Mouse (Mus musculus): Measurements from ENCODE around the gene Atrnl1. TPM values are rescaled to one million over a fixed set of nuclear protein-coding genes. Genes with fewer than 3 reads are reported as not detected.

The Atrnl1 gene
- polyA plus RNA-seq, 1 experiment: 0.25 TPM

DNA sequence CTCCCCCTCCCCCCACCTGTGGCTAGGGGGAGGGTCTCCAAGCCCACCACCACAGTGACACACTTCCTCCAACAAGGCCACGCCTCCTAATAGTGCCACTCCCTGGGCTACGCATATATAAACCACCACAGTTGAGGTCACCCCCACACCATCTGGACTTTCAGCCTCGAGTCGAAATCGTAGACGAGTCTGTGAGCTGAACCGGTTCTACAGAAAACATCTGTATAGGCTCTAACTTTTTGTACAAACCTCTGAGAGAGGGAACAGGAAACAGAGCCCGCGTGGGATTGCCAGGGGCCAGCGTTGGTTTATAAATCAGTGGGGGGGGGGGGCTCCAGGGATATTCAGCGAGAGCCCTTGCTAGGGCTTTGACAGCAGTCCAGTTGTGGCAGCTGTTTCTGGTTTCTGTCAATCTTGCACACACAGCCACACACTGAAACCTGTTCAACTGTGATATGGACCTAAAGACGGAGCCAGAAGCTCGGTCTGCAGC lies 508.9 kb downstream of the Atrnl1 start:
- TF ChIP-seq GATA1 (IDR thresholded peaks at IDR 0.05; ENCODE audit: borderline replicate concordance, low read length) (no peak), FLI1 (IDR thresholded peaks at IDR 0.05; ENCODE audit: low read length) (no peak)
- Histone ChIP-seq H3K27me3 (replicated peaks) (peaks cover 2% of the 10 kb centered on the region), H3K36me3 (replicated peaks; ENCODE audit: low read length) (no peaks in the 10 kb centered on the region), H3K9me3 (peaks cover 14% of the 10 kb centered on the region), H3K4me3 (replicated peaks) (no peak overlapping the region), H3K4me1 (peaks cover 3% of the 10 kb centered on the region; the same call in 1 of the 2 replicates)

- Histone ChIP-seq H3K27me3 (replicated peaks) (peaks cover 2% of the 10 kb centered on the region), H3K4me1 (peaks cover 3% of the 10 kb centered on the region; the same call in 1 of the 2 replicates), H3K4me3 (replicated peaks) (no peak overlapping the region), H3K36me3 (replicated peaks; ENCODE audit: low read length) (no peaks in the 10 kb centered on the region), H3K9me3 (peaks cover 14% of the 10 kb centered on the region)
- TF ChIP-seq GATA1 (IDR thresholded peaks at IDR 0.05; ENCODE audit: borderline replicate concordance, low read length): no peak
- no peak for TF ChIP-seq FLI1 (IDR thresholded peaks at IDR 0.05; ENCODE audit: low read length)
Observed at GRCm38 (mm10) chr19:58120661-58121060, 509.8 kb downstream of the Atrnl1 start.

- TF ChIP-seq FLI1 (IDR thresholded peaks at IDR 0.05; ENCODE audit: low read length): no peak
- no peak for TF ChIP-seq GATA1 (IDR thresholded peaks at IDR 0.05; ENCODE audit: borderline replicate concordance, low read length)
Observed at GRCm38 (mm10) chr19:58121628-58122027, 510.8 kb downstream of the Atrnl1 start.

DNA sequence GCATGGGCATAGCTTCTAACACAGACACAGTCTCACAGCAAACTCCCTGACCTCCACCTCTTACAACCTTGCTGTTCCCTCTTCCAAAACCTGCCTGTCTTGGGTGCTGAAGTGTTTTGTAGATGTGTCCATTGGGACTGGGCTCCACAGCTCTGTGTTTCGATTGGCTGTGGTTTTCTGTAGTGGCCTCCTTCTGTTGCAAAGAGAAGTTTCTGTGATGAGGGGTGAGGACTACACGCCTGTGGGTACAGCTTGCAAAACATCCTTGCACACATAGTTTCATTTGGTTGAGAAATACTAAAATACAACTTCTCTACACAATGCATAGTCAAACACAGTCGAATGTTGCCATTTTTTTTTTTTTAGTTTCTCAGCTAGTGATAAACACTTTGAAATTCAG lies 512.8 kb downstream of the Atrnl1 start:
- TF ChIP-seq FLI1 (IDR thresholded peaks at IDR 0.05; ENCODE audit: low read length): no peak
- no peak for TF ChIP-seq GATA1 (IDR thresholded peaks at IDR 0.05; ENCODE audit: borderline replicate concordance, low read length)
- peaks cover 2% of the 10 kb centered on the region for H3K27me3 ChIP-seq (replicated peaks)
- peaks cover 6% of the 10 kb centered on the region for H3K9me3 ChIP-seq
- no peak overlapping the region for H3K4me3 ChIP-seq (replicated peaks)
- no peaks in the 10 kb centered on the region for H3K36me3 ChIP-seq (replicated peaks; ENCODE audit: low read length)
- H3K4me1 ChIP-seq: peaks cover 3% of the 10 kb centered on the region; the same call in 1 of the 2 replicates

More at GRCm38 (mm10) chr19:58121628-58122027, 510.8 kb downstream of the Atrnl1 start:
- Histone ChIP-seq H3K27me3 (replicated peaks) (peaks cover 2% of the 10 kb centered on the region), H3K36me3 (replicated peaks; ENCODE audit: low read length) (no peaks in the 10 kb centered on the region), H3K9me3 (peaks cover 14% of the 10 kb centered on the region), H3K4me3 (replicated peaks) (no peak overlapping the region), H3K4me1 (peaks cover 3% of the 10 kb centered on the region; the same call in 1 of the 2 replicates)

GRCm38 (mm10) chr19:58124566-58124965 lies 513.7 kb downstream of the Atrnl1 start:
- Histone ChIP-seq H3K36me3 (replicated peaks; ENCODE audit: low read length) (no peaks in the 10 kb centered on the region), H3K27me3 (replicated peaks) (peaks cover 2% of the 10 kb centered on the region), H3K4me1 (peaks cover 3% of the 10 kb centered on the region; the same call in 1 of the 2 replicates), H3K9me3 (peaks cover 3% of the 10 kb centered on the region; the same call in 1 of the 2 replicates), H3K4me3 (replicated peaks) (no peak overlapping the region)
- no peak for TF ChIP-seq GATA1 (IDR thresholded peaks at IDR 0.05; ENCODE audit: borderline replicate concordance, low read length)
- no peak for TF ChIP-seq FLI1 (IDR thresholded peaks at IDR 0.05; ENCODE audit: low read length)

- Histone ChIP-seq H3K4me1 (peaks cover 3% of the 10 kb centered on the region; the same call in 1 of the 2 replicates), H3K27me3 (replicated peaks) (peaks cover 2% of the 10 kb centered on the region), H3K36me3 (replicated peaks; ENCODE audit: low read length) (no peaks in the 10 kb centered on the region), H3K9me3 (peaks cover 8% of the 10 kb centered on the region), H3K4me3 (replicated peaks) (no peak overlapping the region)
- TF ChIP-seq GATA1 (IDR thresholded peaks at IDR 0.05; ENCODE audit: borderline replicate concordance, low read length) (no peak), FLI1 (IDR thresholded peaks at IDR 0.05; ENCODE audit: low read length) (no peak)
Observed at GRCm38 (mm10) chr19:58125010-58125409, 514.2 kb downstream of the Atrnl1 start.

DNA sequence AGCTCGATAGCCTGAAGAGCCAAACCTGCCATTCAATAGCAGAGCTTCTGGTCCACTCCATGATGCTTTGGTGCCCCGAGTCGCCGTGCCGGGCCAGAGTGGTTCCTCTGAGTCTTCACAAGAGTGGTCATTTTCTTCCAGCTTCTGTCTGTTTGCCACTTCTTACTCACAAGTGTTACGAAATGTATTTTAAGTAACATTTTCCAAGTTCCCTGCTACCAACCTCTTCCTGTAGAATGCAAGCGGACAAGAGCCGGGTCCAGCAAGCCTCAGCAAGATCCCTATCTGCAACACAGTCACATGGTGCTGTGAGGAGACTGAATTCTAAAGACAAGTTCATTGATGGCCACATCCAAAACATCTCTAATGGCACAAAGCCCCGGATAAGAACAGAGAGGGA lies 521.1 kb downstream of the Atrnl1 start:
- H3K4me1 ChIP-seq: no peaks in the 10 kb centered on the region
- H3K36me3 ChIP-seq (replicated peaks; ENCODE audit: low read length): no peaks in the 10 kb centered on the region
- no peaks in the 10 kb centered on the region for H3K27me3 ChIP-seq (replicated peaks)
- no peak for TF ChIP-seq FLI1 (IDR thresholded peaks at IDR 0.05; ENCODE audit: low read length)
- peaks cover 18% of the 10 kb centered on the region for H3K9me3 ChIP-seq
- H3K4me3 ChIP-seq (replicated peaks): no peak overlapping the region

- H3K4me1 ChIP-seq: no peaks in the 10 kb centered on the region
Observed at GRCm38 (mm10) chr19:58140191-58140784, 529.5 kb downstream of the Atrnl1 start.

DNA sequence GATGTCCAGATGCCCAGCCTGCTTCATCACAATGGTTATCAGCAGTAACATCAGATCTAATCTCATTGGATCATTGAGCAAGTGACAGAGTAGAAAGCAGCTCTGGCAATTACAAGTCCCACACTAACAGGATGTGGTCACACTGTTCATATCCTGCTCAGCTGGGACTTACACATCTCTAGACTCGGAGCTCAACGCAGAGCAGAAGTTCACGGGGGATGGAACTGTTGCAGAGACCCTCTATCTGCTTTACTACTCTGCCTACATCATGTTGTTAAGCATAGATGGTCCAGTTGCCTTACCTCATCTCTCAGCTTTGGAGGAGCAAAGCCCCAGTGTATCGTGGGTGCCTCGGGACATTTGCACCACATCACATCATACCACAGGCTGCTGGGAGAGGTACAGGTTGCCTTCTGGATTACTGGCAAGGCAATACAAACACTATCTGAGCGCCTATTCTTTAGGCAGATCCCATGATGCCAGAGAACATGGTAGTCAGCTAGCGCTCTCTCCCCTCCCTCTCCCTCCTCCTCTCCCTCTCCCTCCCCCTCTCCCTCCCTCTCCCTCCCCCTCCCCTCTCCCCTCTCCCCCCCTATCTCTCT lies 533.1 kb downstream of the Atrnl1 start:
- Histone ChIP-seq H3K4me1 (no peaks in the 10 kb centered on the region), H3K9me3 (peaks cover 7% of the 10 kb centered on the region; the same call in 1 of the 2 replicates), H3K4me3 (replicated peaks) (no peak overlapping the region), H3K36me3 (replicated peaks; ENCODE audit: low read length) (no peaks in the 10 kb centered on the region), H3K27me3 (replicated peaks) (peaks cover 2% of the 10 kb centered on the region)
- TF ChIP-seq GATA1 (IDR thresholded peaks at IDR 0.05; ENCODE audit: borderline replicate concordance, low read length): no peak
- TF ChIP-seq FLI1 (IDR thresholded peaks at IDR 0.05; ENCODE audit: low read length): no peak

More at GRCm38 (mm10) chr19:58140191-58140784, 529.5 kb downstream of the Atrnl1 start:
- H3K36me3 ChIP-seq (replicated peaks; ENCODE audit: low read length): no peaks in the 10 kb centered on the region
- H3K9me3 ChIP-seq: peaks cover 17% of the 10 kb centered on the region; the same call in 1 of the 2 replicates
- no peak overlapping the region for H3K4me3 ChIP-seq (replicated peaks)
- TF ChIP-seq GATA1 (IDR thresholded peaks at IDR 0.05; ENCODE audit: borderline replicate concordance, low read length): no peak
- no peak for TF ChIP-seq FLI1 (IDR thresholded peaks at IDR 0.05; ENCODE audit: low read length)
- H3K27me3 ChIP-seq (replicated peaks): no peaks in the 10 kb centered on the region

DNA sequence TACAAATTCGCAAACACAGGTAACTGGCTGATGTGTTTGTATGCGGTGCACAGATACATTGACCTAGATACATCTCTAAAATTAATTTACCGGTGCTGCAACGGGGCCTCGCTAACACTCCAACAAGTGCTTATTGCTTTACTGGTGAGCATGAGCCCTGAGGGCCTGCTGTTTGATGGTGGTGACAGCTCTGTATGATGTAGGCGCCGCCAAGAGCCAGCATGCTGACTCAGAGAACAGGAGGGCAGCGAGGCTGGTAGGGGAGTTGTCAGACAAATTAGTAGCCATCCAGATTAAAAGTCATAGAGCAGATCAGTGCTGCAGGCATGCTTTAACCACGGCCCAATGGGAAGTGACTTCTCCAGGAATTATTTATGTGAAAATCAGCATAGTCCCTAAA lies 534.7 kb downstream of the Atrnl1 start:
- Histone ChIP-seq H3K4me3 (replicated peaks) (no peak overlapping the region), H3K36me3 (replicated peaks; ENCODE audit: low read length) (no peaks in the 10 kb centered on the region), H3K4me1 (no peaks in the 10 kb centered on the region), H3K27me3 (replicated peaks) (peaks cover 2% of the 10 kb centered on the region), H3K9me3 (peaks cover 4% of the 10 kb centered on the region; the same call in 1 of the 2 replicates)
- no peak for TF ChIP-seq GATA1 (IDR thresholded peaks at IDR 0.05; ENCODE audit: borderline replicate concordance, low read length)
- TF ChIP-seq FLI1 (IDR thresholded peaks at IDR 0.05; ENCODE audit: low read length): no peak

Data from megakaryocyte, embryonic 14.5 days (primary cell).